Comparison of ENCODE assay signal across 27 mouse cellular contexts in genomic region chr5:127346364-127346763, GRCm38 (mm10).
DNase-seq lines count a peak whose midpoint lies in the region; ATAC-seq and TF ChIP-seq lines count a peak whose summit lies in the region.
"Had no signal": no experiment of that assay in that cellular context is flagged by ENCODE, and none has a peak within 500 bp of the region (broad histone marks: within the 10 kb centered on the region; RNA-seq: fewer than 3 reads in every experiment).

No protein-coding gene starts in this region.

- no peak overlapping the region for H3K4me2 ChIP-seq in heart, embryonic 12.5 days
- no peak overlapping the region for H3K4me2 ChIP-seq in lung, embryonic 15.5 days
- no peak overlapping the region for H3K4me2 ChIP-seq in neural tube, embryonic 13.5 days
- H3K4me2 ChIP-seq: heart, embryonic 11.5 days; kidney, embryonic 15.5 days; limb, embryonic 13.5 days; liver, embryonic 12.5 days had no signal

- 84% methylated on average over 2 of the region's 2 CpGs for WGBS in heart, embryonic 12.5 days
- 85% methylated on average over 2 of the region's 2 CpGs for WGBS in heart, embryonic 10.5 days
- 75% methylated on average over 2 of the region's 2 CpGs for WGBS in lung, embryonic 15.5 days
- WGBS in lung, adult 2 months, result 86% methylated on average over 2 of the region's 2 CpGs
- 81% methylated on average over 2 of the region's 2 CpGs for WGBS in neural tube, embryonic 13.5 days

- no peak for TF ChIP-seq POLR2A in lung, adult 2 months (IDR thresholded peaks at IDR 0.05; ENCODE audit: borderline replicate concordance, extremely low read depth, low read depth, low read length)

- no peaks in the 10 kb centered on the region for H3K9me3 ChIP-seq in heart, embryonic 12.5 days (replicated peaks)
- no peaks in the 10 kb centered on the region for H3K9me3 ChIP-seq in heart, embryonic 10.5 days
- no peaks in the 10 kb centered on the region for H3K9me3 ChIP-seq in lung, embryonic 15.5 days
- H3K9me3 ChIP-seq in neural tube, embryonic 13.5 days, result no peaks in the 10 kb centered on the region
- H3K9me3 ChIP-seq: kidney, embryonic 15.5 days; limb, embryonic 13.5 days; liver, embryonic 12.5 days had no signal

- no peak for TF ChIP-seq CTCF in lung, adult 2 months (IDR thresholded peaks at IDR 0.05; ENCODE audit: insufficient read depth, low read length)

- H3K4me3 ChIP-seq in heart, embryonic 12.5 days, result no peak overlapping the region
- no peak overlapping the region for H3K4me3 ChIP-seq in heart, embryonic 10.5 days
- H3K4me3 ChIP-seq in lung, embryonic 15.5 days, result no peak overlapping the region
- H3K4me3 ChIP-seq in lung, adult 2 months (replicated peaks; ENCODE audit: extremely low read depth, low read depth, low read length), result no peak overlapping the region
- no peak overlapping the region for H3K4me3 ChIP-seq in neural tube, embryonic 13.5 days
- H3K4me3 ChIP-seq: kidney, embryonic 15.5 days; limb, embryonic 13.5 days; liver, embryonic 12.5 days; myocyte had no signal

- H3K27ac ChIP-seq in heart, embryonic 12.5 days (ENCODE audit: poor library complexity, severe bottlenecking), result no peak overlapping the region
- no peak overlapping the region for H3K27ac ChIP-seq in heart, embryonic 10.5 days
- H3K27ac ChIP-seq in lung, embryonic 15.5 days, result no peak overlapping the region
- H3K27ac ChIP-seq in neural tube, embryonic 13.5 days (replicated peaks), result no peak overlapping the region
- H3K27ac ChIP-seq: kidney, embryonic 15.5 days; limb, embryonic 13.5 days; liver, embryonic 12.5 days had no signal

- no peaks in the 10 kb centered on the region for H3K36me3 ChIP-seq in heart, embryonic 12.5 days
- H3K36me3 ChIP-seq in heart, embryonic 10.5 days, result no peaks in the 10 kb centered on the region
- no peaks in the 10 kb centered on the region for H3K36me3 ChIP-seq in lung, embryonic 15.5 days
- H3K36me3 ChIP-seq in neural tube, embryonic 13.5 days, result no peaks in the 10 kb centered on the region
- H3K36me3 ChIP-seq: G1E; kidney, embryonic 15.5 days; limb, embryonic 13.5 days; liver, embryonic 12.5 days had no signal

- no peak overlapping the region for H3K9ac ChIP-seq in heart, embryonic 12.5 days
- H3K9ac ChIP-seq in lung, embryonic 15.5 days, result no peak overlapping the region
- no peak overlapping the region for H3K9ac ChIP-seq in neural tube, embryonic 13.5 days
- H3K9ac ChIP-seq: kidney, embryonic 15.5 days; limb, embryonic 13.5 days; liver, embryonic 12.5 days had no signal

- no peaks in the 10 kb centered on the region for H3K4me1 ChIP-seq in heart, embryonic 12.5 days (replicated peaks)
- no peaks in the 10 kb centered on the region for H3K4me1 ChIP-seq in heart, embryonic 10.5 days
- H3K4me1 ChIP-seq in lung, embryonic 15.5 days, result peaks cover 10% of the 10 kb centered on the region
- H3K4me1 ChIP-seq in lung, adult 2 months (ENCODE audit: control insufficient read depth, insufficient read depth, low read length), result no peaks in the 10 kb centered on the region
- peaks cover 34% of the 10 kb centered on the region for H3K4me1 ChIP-seq in neural tube, embryonic 13.5 days (replicated peaks)
- H3K4me1 ChIP-seq: liver, embryonic 12.5 days had no signal

- no peaks in the 10 kb centered on the region for H3K27me3 ChIP-seq in heart, embryonic 12.5 days (replicated peaks)
- H3K27me3 ChIP-seq in heart, embryonic 10.5 days (ENCODE audit: insufficient read depth, poor library complexity, severe bottlenecking), result no peaks in the 10 kb centered on the region
- no peaks in the 10 kb centered on the region for H3K27me3 ChIP-seq in lung, embryonic 15.5 days
- no peaks in the 10 kb centered on the region for H3K27me3 ChIP-seq in neural tube, embryonic 13.5 days
- H3K27me3 ChIP-seq: CH12.LX; kidney, embryonic 15.5 days; limb, embryonic 13.5 days; liver, embryonic 12.5 days; Patski had no signal

- no peak for DNase-seq in heart, embryonic 10.5 days (ENCODE audit: low spot score)
- DNase-seq in lung, adult 2 months, result no peak
- DNase-seq in neural tube, embryonic 10.5 days (ENCODE audit: extremely low spot score, low spot score), result no peak
- no peak for DNase-seq in cerebellum, postnatal 4 days (ENCODE audit: low spot score in 2 of 2)
- DNase-seq: adrenal gland, postnatal 36 days; B cell, adult 2 months; cerebellum, adult 11 months; cerebellum, adult 9-11 months; gastrocnemius, postnatal 10 days; heart, postnatal 14 days; kidney, adult 11 months; kidney, postnatal 36 days; layer of hippocampus, postnatal 36 days; lung, adult 18-20 months; thymus, adult 18-20 months; thymus, postnatal 36 days had no signal

- peak; percentile 39; the same call in 1 of the 2 replicates for ATAC-seq in heart, embryonic 12.5 days (ENCODE audit: insufficient number of reproducible peaks, low FRiP score)
- ATAC-seq in lung, embryonic 15.5 days (ENCODE audit: borderline replicate concordance, extremely low read depth, low FRiP score, low TSS enrichment), result peak; percentile 27; the same call in 1 of the 2 replicates
- peak; percentile 53; the same call in 1 of the 2 replicates for ATAC-seq in neural tube, embryonic 13.5 days (ENCODE audit: low read depth)
- ATAC-seq: liver, embryonic 12.5 days; Patski had no signal
